Mouse (Mus musculus): ENCODE data around the gene Phrf1.

- TF ChIP-seq CTCF (IDR thresholded peaks at IDR 0.05; ENCODE audit: low read depth) (peak; percentile 31; the same call in 1 of the 2 replicates), EP300 (IDR thresholded peaks at IDR 0.05; ENCODE audit: low read depth) (no peak)
Measured at GRCm38 (mm10) chr7:141226535-141226934, 2.0 kb upstream of the Phrf1 start.
